Comparison of ENCODE assay signal across 8 mouse cellular contexts in genomic region chr15:98990669-98991539, GRCm38 (mm10). TPM values are rescaled to one million over a fixed set of nuclear protein-coding genes. Genes with fewer than 3 reads are reported as not detected.
DNase-seq lines count a peak whose midpoint lies in the region; ATAC-seq and TF ChIP-seq lines count a peak whose summit lies in the region.

No protein-coding gene starts in this region.

- DNase-seq in lung, embryonic 14.5 days: no peak
- no peak for DNase-seq in lung, postnatal 25 days (ENCODE audit: low spot score)
- peak; percentile 61 for DNase-seq in embryonic facial prominence, embryonic 11.5 days (ENCODE audit: low spot score)
- no peak for DNase-seq in limb, embryonic 10.5 days (ENCODE audit: low spot score)
- no peak for DNase-seq in stomach, postnatal 0 days (ENCODE audit: low spot score)
- DNase-seq in thymus, postnatal 36 days: no peak
- DNase-seq in c-Kit-positive CD71-positive TER-119-positive erythroid progenitor cells, embryonic 14.5 days (ENCODE audit: low spot score): no peak
- no peak for DNase-seq in layer of hippocampus, postnatal 25 days (ENCODE audit: extremely low spot score in 1 of 2, low spot score in 1 of 2)

- no peak overlapping the region; the same call in 1 of the 2 replicates for H3K9ac ChIP-seq in lung, embryonic 14.5 days
- H3K9ac ChIP-seq in embryonic facial prominence, embryonic 11.5 days (replicated peaks; ENCODE audit: low read length): peak overlapping the region; percentile 30
- H3K9ac ChIP-seq in stomach, postnatal 0 days (ENCODE audit: low read length): no peak overlapping the region

- TF ChIP-seq EP300 in stomach, postnatal 0 days (optimal IDR thresholded peaks at IDR 0.05): no peak

- ATAC-seq in lung, embryonic 14.5 days (ENCODE audit: insufficient read depth): no peak
- no peak for ATAC-seq in embryonic facial prominence, embryonic 11.5 days (replicated peaks; ENCODE audit: insufficient number of reproducible peaks, low FRiP score, low TSS enrichment, low read depth)
- ATAC-seq in stomach, postnatal 0 days (ENCODE audit: low FRiP score, low TSS enrichment): no peak

- H3K4me1 ChIP-seq in lung, embryonic 14.5 days (ENCODE audit: insufficient read depth): peaks cover 25% of the 10 kb centered on the region
- no peaks in the 10 kb centered on the region; the same call in none of the 2 replicates for H3K4me1 ChIP-seq in embryonic facial prominence, embryonic 11.5 days (ENCODE audit: control insufficient read depth, insufficient read depth, low read length)
- peaks cover 69% of the 10 kb centered on the region for H3K4me1 ChIP-seq in limb, embryonic 10.5 days
- 0 out of 2 replicates have a peak, but pooled peaks cover 2% of the 10 kb centered on the region for H3K4me1 ChIP-seq in stomach, postnatal 0 days (replicated peaks; ENCODE audit: control insufficient read depth, insufficient read depth)

- 0 out of 2 replicates have a peak overlapping the region, but pooled peaks have one; percentile 18 for H3K27ac ChIP-seq in lung, embryonic 14.5 days (ENCODE audit: low read depth)
- peak overlapping the region; percentile 11; the same call in 1 of the 2 replicates for H3K27ac ChIP-seq in embryonic facial prominence, embryonic 11.5 days (replicated peaks; ENCODE audit: low read depth, low read length)
- peak overlapping the region; percentile 74 for H3K27ac ChIP-seq in limb, embryonic 10.5 days
- H3K27ac ChIP-seq in stomach, postnatal 0 days (replicated peaks): peak overlapping the region; percentile 73

- no peak overlapping the region for H3K4me3 ChIP-seq in lung, embryonic 14.5 days (ENCODE audit: low read depth, low read length)
- H3K4me3 ChIP-seq in embryonic facial prominence, embryonic 11.5 days (ENCODE audit: low read depth, low read length): no peak overlapping the region
- no peak overlapping the region for H3K4me3 ChIP-seq in limb, embryonic 10.5 days
- no peak overlapping the region for H3K4me3 ChIP-seq in stomach, postnatal 0 days (ENCODE audit: low read depth, low read length)

- no peaks in the 10 kb centered on the region for H3K9me3 ChIP-seq in lung, embryonic 14.5 days (ENCODE audit: low read depth, low read length)
- no peaks in the 10 kb centered on the region for H3K9me3 ChIP-seq in embryonic facial prominence, embryonic 11.5 days (replicated peaks; ENCODE audit: control insufficient read depth, low read length)
- H3K9me3 ChIP-seq in limb, embryonic 10.5 days (replicated peaks): no peaks in the 10 kb centered on the region
- no peaks in the 10 kb centered on the region for H3K9me3 ChIP-seq in stomach, postnatal 0 days (ENCODE audit: control insufficient read depth, low read length)

- no peak for TF ChIP-seq CTCF in lung, embryonic 14.5 days (IDR thresholded peaks at IDR 0.05; ENCODE audit: low read depth)
- no peak for TF ChIP-seq CTCF in stomach, postnatal 0 days (IDR thresholded peaks at IDR 0.05; ENCODE audit: low read depth)

- no peaks in the 10 kb centered on the region for H3K27me3 ChIP-seq in lung, embryonic 14.5 days (ENCODE audit: insufficient read depth, low read length)
- no peaks in the 10 kb centered on the region for H3K27me3 ChIP-seq in embryonic facial prominence, embryonic 11.5 days (ENCODE audit: control insufficient read depth, insufficient read depth, low read length)
- peaks cover 19% of the 10 kb centered on the region for H3K27me3 ChIP-seq in limb, embryonic 10.5 days (ENCODE audit: low read depth, poor library complexity, severe bottlenecking)
- no peaks in the 10 kb centered on the region for H3K27me3 ChIP-seq in stomach, postnatal 0 days (ENCODE audit: control insufficient read depth, insufficient read depth, low read length)

- H3K36me3 ChIP-seq in lung, embryonic 14.5 days (ENCODE audit: insufficient read depth): no peaks in the 10 kb centered on the region
- H3K36me3 ChIP-seq in embryonic facial prominence, embryonic 11.5 days (replicated peaks; ENCODE audit: control insufficient read depth, insufficient read depth, low read depth, low read length): no peaks in the 10 kb centered on the region
- no peaks in the 10 kb centered on the region for H3K36me3 ChIP-seq in limb, embryonic 10.5 days
- no peaks in the 10 kb centered on the region for H3K36me3 ChIP-seq in stomach, postnatal 0 days (ENCODE audit: control insufficient read depth, insufficient read depth, low read length)

- H3K4me2 ChIP-seq in lung, embryonic 14.5 days: no peak overlapping the region
- H3K4me2 ChIP-seq in embryonic facial prominence, embryonic 11.5 days (ENCODE audit: low read depth, low read length): peak overlapping the region; percentile 14
- H3K4me2 ChIP-seq in stomach, postnatal 0 days (replicated peaks; ENCODE audit: low read depth): peak overlapping the region; percentile 21; the same call in 1 of the 2 replicates

- WGBS in lung, embryonic 14.5 days: 30% methylated on average over 15 of the region's 15 CpGs
- WGBS in embryonic facial prominence, embryonic 11.5 days: 18% methylated on average over 15 of the region's 15 CpGs
- 31% methylated on average over 15 of the region's 15 CpGs for WGBS in limb, embryonic 10.5 days
- 27% methylated on average over 15 of the region's 15 CpGs for WGBS in stomach, postnatal 0 days

RNA-seq across cellular contexts. Expression of gene Tuba1a, which starts 37.4 kb away (rescaled TPM):
- polyA plus RNA-seq in lung, embryonic 14.5 days (2014; fragmentation: Nextera tagmentation; extraction: Ambion mirVana): 1,129 and 1,167 TPM in 2 replicates
- 3,177 and 3,658 TPM in 2 replicates for polyA plus RNA-seq in embryonic facial prominence, embryonic 11.5 days (2014; fragmentation: Nextera tagmentation; extraction: Ambion mirVana)
- 1,294 and 1,475 TPM in 2 replicates for polyA plus RNA-seq in limb, embryonic 10.5 days (2016; fragmentation: Nextera tagmentation; extraction: Ambion mirVana)
- polyA plus RNA-seq in stomach, postnatal 0 days (2015; fragmentation: Nextera tagmentation; extraction: Ambion mirVana): 537 and 602 TPM in 2 replicates
- total RNA-seq in layer of hippocampus, postnatal 25 days (2021): 1,000 to 10,000 TPM; 1,021 to 1,172 TPM

RNA-seq across cellular contexts. Expression of gene Gm49450, which starts 37.6 kb away (rescaled TPM):
- polyA plus RNA-seq in lung, embryonic 14.5 days (2014; fragmentation: Nextera tagmentation; extraction: Ambion mirVana): not detected in 2 replicates
- not detected in 2 replicates for polyA plus RNA-seq in embryonic facial prominence, embryonic 11.5 days (2014; fragmentation: Nextera tagmentation; extraction: Ambion mirVana)
- polyA plus RNA-seq in limb, embryonic 10.5 days (2016; fragmentation: Nextera tagmentation; extraction: Ambion mirVana): not detected in 2 replicates
- not detected in 2 replicates for polyA plus RNA-seq in stomach, postnatal 0 days (2015; fragmentation: Nextera tagmentation; extraction: Ambion mirVana)
- not detected for total RNA-seq in layer of hippocampus, postnatal 25 days (2021)

RNA-seq across cellular contexts. Expression of gene Tuba1c, which starts 38.8 kb away (rescaled TPM):
- polyA plus RNA-seq in lung, embryonic 14.5 days (2014; fragmentation: Nextera tagmentation; extraction: Ambion mirVana): 224 and 232 TPM in 2 replicates
- 132 and 138 TPM in 2 replicates for polyA plus RNA-seq in embryonic facial prominence, embryonic 11.5 days (2014; fragmentation: Nextera tagmentation; extraction: Ambion mirVana)
- polyA plus RNA-seq in limb, embryonic 10.5 days (2016; fragmentation: Nextera tagmentation; extraction: Ambion mirVana): 133 and 138 TPM in 2 replicates
- polyA plus RNA-seq in stomach, postnatal 0 days (2015; fragmentation: Nextera tagmentation; extraction: Ambion mirVana): 145 and 159 TPM in 2 replicates
- 10 to 100 TPM; 62.5 to 77.9 TPM for total RNA-seq in layer of hippocampus, postnatal 25 days (2021)

RNA-seq across cellular contexts. Expression of gene Tuba1b, which starts 56.5 kb away (rescaled TPM):
- polyA plus RNA-seq in lung, embryonic 14.5 days (2014; fragmentation: Nextera tagmentation; extraction: Ambion mirVana): 2,161 and 2,216 TPM in 2 replicates
- 2,291 and 2,381 TPM in 2 replicates for polyA plus RNA-seq in embryonic facial prominence, embryonic 11.5 days (2014; fragmentation: Nextera tagmentation; extraction: Ambion mirVana)
- polyA plus RNA-seq in limb, embryonic 10.5 days (2016; fragmentation: Nextera tagmentation; extraction: Ambion mirVana): 2,301 and 2,452 TPM in 2 replicates
- 470 and 552 TPM in 2 replicates for polyA plus RNA-seq in stomach, postnatal 0 days (2015; fragmentation: Nextera tagmentation; extraction: Ambion mirVana)
- 100 to 1,000 TPM; 478 to 525 TPM for total RNA-seq in layer of hippocampus, postnatal 25 days (2021)

Comparison
In these comparisons a context has a peak if more than half of its experiments do, and no peak if none do; other contexts are left out.
1. H3K27ac ChIP-seq: peak in every context shown above with its lines; median percentile 74 in limb, embryonic 10.5 days; 73 in stomach, postnatal 0 days; 18 in lung, embryonic 14.5 days; 11 in embryonic facial prominence, embryonic 11.5 days.